Mouse (Mus musculus): ENCODE results near the gene Tbcb.

- TF ChIP-seq CTCF (IDR thresholded peaks at IDR 0.05; ENCODE audit: borderline replicate concordance, insufficient read depth, low read length) (no peak), POLR2A (IDR thresholded peaks at IDR 0.05; ENCODE audit: low read depth, low read length) (no peak)
Measured at GRCm38 (mm10) chr7:30269641-30270040, 37.6 kb upstream of the Tbcb start.
